Mouse (Mus musculus) left cerebral cortex, postnatal 14 days (tissue): ENCODE measurements around the gene Sgsm3. TPM values are rescaled to one million over a fixed set of nuclear protein-coding genes. Genes with fewer than 3 reads are reported as not detected.

Experiments
- DNase-seq, 2 experiments: peaks; one replicate each; pipeline ENCODE4 v3.0.0; 2021 to 2022; ENCODE audit warnings: low spot score in 2 of 2, mixed read lengths in 1 of 2
- intact Hi-C: fragments of 180-260 bp; cut with DNase I; formaldehyde crosslinking; loops from one replicate; pipeline ENCODE4 v1.15.1; 2025
- total RNA-seq, 2 experiments: library from RNA; stranded (reverse); gene quantifications; 2 replicates each; pipeline ENCODE4 v1.2.3; 2021

The Sgsm3 gene
- total RNA-seq, 2 experiments from 2014 or later = 82.2 to 100 TPM

- intact Hi-C loops = no loop called here
- no peak for DNase-seq
These were observed 8.2 kb upstream of the Sgsm3 start for GRCm38 (mm10) chr15:80969371-80969770.

DNA sequence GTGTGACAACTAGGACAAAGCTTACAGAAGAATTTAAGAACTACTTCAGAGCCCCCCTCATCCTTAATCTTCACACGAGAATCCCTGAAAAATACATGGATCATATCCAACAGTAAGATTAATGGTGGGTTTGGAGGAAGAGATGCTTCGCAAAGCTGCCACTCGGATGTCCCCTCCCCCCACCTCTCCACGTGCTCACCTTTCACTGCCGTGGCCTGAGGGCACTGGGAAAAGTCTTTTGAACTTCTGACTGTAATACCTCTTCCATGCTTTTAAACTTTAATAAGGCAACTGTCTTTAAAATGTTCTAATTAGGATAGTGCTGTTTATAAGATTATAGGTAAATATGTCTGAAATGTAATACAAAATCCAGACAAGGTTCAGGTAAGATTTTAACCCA, 3.3 kb upstream of the Sgsm3 start:
- no peak for DNase-seq
- intact Hi-C loops = no loop called here

GRCm38 (mm10) chr15:80975666-80976065, 1.9 kb upstream of the Sgsm3 start:
- DNase-seq = no peak
- intact Hi-C loops = no loop called here

GRCm38 (mm10) chr15:80979611-80980010, 2.0 kb downstream of the Sgsm3 start:
- peak in 1 of 2 experiments; percentile 28 for DNase-seq
- intact Hi-C loops = no loop called here

GRCm38 (mm10) chr15:80981176-80981575, 3.6 kb downstream of the Sgsm3 start:
- no peak for DNase-seq
- intact Hi-C loops = no loop called here

DNA sequence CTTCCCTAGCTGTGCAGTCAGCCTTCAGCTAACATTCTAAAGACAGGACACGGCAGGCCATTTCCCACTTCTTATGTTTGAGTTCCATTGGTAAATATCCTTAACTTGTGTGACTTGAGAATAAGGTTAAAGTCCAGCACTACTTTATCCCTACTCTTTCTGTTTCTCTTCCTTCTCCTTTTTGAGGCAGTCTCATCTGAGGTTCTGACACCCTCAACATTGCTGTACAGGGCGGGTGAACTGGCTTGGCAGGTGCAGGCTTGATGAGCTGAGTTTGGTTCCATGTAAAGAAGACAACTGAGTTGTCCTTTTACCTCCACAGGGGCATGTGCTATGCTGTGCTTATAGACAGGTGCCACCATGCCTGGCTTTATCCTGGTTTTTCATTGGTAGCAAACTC, 5.7 kb downstream of the Sgsm3 start:
- intact Hi-C loops = loop anchor here (1.0 kb wide), 1 partner anchor 13 kb away; no protein-coding TSS in a partner anchor

GRCm38 (mm10) chr15:80988331-80988730, 10.8 kb downstream of the Sgsm3 start:
- no peak for DNase-seq
- intact Hi-C loops = no loop called here

More for the DNA sequence above, 5.7 kb downstream of the Sgsm3 start:
- DNase-seq = no peak

GRCm38 (mm10) chr15:80989712-80990111, 12.1 kb downstream of the Sgsm3 start:
- no peak for DNase-seq
- intact Hi-C loops = no loop called here

DNA sequence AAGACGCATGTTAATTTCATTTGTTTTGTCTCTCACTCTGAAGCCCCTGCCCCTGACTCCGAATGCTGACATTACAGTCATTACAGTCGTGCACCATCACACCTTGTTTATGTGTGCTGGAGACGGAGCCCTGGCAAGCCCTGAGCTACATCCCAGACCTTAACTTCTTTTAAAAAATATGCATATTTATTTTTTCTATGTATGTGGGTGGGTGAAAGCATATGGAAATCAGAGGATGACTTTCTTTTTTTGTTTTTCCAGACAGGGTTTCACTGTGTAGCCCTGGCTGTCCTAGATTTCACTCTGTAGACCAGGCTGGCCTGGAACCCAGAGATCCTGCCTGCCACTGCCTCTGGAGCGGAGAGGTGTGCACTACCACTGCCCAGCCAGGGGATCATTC, 17.4 kb downstream of the Sgsm3 start:
- no peak for DNase-seq
- intact Hi-C loops = no loop called here

DNA sequence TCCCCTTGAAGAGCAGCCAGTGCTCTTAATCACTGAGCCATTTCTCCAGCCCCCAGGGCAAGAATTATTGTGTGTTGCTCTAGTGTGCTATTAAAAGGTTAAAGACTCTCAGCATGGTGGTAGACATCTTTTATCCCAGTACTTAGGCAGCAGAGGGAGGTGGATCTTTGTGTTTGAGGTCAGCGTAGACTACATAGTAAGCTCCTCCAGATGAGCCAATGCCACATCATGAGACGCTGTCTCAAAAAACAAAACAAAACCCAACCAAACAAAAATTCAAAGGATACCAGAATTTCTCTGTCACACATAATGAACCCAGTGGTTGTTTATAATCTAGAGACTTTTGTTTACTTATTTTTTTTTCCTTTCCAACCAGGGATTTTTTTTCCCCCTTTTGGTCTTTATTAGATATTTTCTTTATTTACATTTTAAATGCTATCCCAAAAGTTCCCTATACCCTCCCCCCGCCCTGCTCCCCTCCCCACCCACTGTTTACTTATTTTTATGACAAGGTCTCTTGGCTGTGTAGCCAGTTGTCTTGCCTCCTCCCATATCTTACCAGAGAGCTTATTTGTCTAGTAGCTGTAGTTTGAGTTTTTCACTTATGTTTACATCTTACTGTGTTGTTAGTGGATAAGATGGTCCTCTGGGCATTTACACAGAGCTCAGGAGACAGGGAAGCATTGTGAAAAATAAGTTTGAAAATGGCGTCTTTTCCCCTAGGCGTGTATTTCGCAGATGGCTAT, 18.7 kb downstream of the Sgsm3 start:
- no peak for DNase-seq
- intact Hi-C loops = loop anchor here (1.0 kb wide), 1 partner anchor 13 kb away; no protein-coding TSS in a partner anchor

DNA sequence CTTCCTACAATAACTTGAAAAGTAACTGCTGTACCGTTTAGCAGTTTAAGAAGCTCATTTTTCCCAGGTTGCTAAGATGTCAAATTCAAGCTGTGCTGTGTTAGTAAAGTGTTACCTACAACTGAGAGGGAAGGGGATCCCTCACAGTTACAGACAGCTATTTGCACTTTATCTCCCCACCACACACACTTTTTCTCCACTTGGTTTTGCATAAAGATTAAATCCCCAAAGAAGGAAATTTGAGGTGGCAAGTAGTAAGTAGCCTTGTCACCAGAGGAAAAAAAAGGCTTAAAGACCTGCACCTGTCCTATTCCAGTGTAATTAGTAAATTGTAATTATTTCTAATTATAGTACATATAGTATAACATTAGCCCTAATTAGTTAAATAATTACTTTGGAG, 19.5 kb downstream of the Sgsm3 start:
- intact Hi-C loops = no loop called here

DNA sequence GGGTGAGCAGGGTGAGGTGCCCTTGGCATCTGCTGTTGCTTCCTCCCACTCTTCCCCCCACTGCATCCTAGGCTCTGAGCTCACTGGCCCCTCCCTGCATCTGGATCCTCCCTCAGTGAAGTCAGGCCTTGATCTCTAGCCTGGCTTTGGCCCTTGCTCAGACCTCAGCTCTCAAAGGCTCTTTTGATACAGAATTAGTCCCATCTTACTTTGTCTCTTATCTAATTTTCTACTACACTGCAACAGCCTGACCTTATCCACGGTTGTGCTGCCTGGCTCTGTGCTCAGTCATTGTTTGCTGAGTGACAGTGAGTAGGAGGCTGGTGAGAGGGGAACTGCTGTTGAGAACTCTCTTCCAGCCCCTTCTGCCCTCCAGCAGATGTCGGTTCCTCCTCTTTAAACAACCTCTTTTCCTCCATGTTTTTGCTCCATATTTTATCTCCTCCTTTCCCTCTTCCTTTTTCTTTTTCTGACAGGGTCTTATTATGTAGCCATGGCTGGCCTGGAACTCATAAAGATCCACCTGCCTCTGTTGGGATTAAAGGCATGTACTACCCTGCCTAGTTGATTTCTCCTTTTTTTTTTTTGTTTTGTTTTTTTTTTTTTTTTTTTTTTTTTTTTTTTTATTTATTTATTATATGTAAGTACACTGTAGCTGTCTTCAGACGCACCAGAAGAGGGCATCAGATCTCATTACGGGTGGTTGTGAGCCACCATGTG, 23.0 kb downstream of the Sgsm3 start:
- intact Hi-C loops = no loop called here
- no peak for DNase-seq

More for the DNA sequence above, 19.5 kb downstream of the Sgsm3 start:
- no peak for DNase-seq

DNA sequence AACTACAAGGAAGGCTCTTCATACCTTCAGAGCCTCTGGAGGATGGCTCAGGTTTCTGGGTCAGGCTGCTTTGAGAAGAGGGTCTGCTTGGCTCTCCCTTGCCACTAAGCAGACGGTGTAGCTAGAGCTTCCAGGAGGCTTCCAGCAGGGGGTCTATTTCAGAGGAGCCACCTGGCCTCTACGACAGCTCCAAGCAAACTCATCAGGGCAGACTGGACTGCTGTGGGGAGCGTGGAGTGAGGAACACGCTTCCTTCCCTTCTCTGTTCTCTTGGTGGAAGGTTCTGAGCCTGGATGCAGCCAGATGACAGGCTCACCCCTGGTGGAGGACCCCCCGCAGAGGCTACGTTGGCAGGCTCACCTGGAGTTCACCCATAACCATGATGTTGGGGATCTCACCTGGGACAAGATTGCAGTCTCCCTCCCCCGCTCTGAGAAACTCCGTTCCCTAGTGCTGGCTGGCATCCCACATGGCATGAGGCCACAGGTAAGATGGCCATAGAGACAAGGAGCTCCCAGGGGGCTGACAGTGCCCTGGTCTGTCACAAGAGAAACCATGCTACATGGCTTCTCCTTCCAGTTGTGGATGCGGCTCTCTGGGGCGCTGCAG, 28.7 kb downstream of the Sgsm3 start:
- DNase-seq = no peak
- intact Hi-C loops = no loop called here

DNA sequence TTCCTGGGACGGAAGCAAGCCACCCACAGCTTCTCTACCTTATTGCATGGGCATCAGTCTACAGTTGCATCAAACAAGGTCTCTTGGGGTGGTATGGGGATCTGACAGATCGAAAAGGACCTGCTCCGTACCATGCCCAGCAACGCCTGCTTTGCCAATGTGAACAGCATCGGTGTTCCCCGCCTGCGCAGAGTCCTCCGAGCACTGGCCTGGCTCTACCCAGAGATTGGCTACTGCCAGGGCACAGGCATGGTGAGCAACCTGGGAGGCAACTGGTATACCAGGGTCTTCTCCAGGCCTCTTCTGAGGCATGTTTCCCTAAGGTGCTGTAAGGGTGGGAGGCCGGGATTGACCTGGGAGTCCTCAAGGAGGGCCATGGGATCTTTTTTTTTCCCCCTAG, 29.8 kb downstream of the Sgsm3 start:
- DNase-seq = no peak
- intact Hi-C loops = no loop called here

DNA sequence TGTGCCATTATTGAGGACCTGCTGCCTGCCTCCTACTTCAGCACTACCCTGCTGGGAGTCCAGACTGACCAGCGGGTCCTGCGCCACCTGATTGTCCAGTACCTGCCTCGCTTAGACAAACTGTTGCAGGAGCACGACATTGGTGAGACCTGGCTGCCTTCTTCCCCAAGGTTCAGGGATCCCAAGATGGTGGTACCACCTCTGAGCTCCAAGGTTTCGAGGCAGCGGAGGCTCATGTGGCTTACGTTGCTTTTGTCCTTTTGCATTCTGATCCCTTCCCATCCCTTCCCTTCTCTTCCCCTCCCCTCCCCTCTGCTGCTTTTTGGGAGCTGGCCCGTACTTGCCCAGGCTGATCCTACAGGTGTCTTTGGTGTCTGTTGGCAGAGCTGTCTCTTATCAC, 30.3 kb downstream of the Sgsm3 start:
- intact Hi-C loops = no loop called here
- DNase-seq = no peak

DNA sequence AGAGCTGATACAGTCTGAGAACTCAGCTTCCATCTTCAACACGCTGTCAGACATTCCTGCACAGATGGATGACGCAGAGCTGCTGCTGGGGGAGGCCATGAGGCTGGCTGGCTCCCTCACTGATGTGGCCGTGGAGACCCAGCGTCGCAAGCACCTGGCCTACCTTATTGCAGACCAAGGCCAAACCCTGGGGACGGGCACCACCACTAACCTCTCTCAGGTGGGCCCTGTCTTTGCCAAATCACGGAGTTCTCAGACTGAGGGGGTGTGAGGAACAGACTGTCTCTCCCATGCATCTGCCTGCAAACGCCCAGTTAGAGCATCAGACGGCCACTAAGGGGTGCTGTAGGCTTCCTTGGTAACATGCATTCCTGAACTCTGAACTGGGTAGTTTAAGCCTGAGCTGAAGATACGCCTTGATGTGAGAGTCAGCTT, 31.1 kb downstream of the Sgsm3 start:
- DNase-seq = peak in 1 of 2 experiments; percentile 79
- intact Hi-C loops = no loop called here

GRCm38 (mm10) chr15:81010114-81010513, 32.5 kb downstream of the Sgsm3 start:
- no peak for DNase-seq
- intact Hi-C loops = no loop called here

GRCm38 (mm10) chr15:81011523-81011922, 34.0 kb downstream of the Sgsm3 start:
- no peak for DNase-seq
- intact Hi-C loops = no loop called here

GRCm38 (mm10) chr15:81012359-81012758, 34.8 kb downstream of the Sgsm3 start:
- intact Hi-C loops = no loop called here
- DNase-seq = no peak

- no peak for DNase-seq
- intact Hi-C loops = no loop called here
These were observed 35.6 kb downstream of the Sgsm3 start for GRCm38 (mm10) chr15:81013186-81013585.
